Mouse (Mus musculus): ENCODE data around the gene Mrps18c. TPM values are rescaled to one million over a fixed set of nuclear protein-coding genes. Genes with fewer than 3 reads are reported as not detected.

The Mrps18c gene
- total and polyA plus RNA-seq, 3 experiments = 135 TPM; not detected in 1

GRCm38 (mm10) chr5:100822826-100823225 lies 24.4 kb downstream of the Mrps18c start:
- Histone ChIP-seq H3K9ac (ENCODE audit: control insufficient read depth, low read depth, low read length, poor library complexity, severe bottlenecking) (no peak overlapping the region), H3K4me1 (ENCODE audit: control insufficient read depth in 1 of 2, insufficient read depth in 2 of 2, low read length in 2 of 2) (peaks cover 0 to 3% of the 10 kb centered on the region in 2 experiments; a peak in 1 of 4 replicates), H3K36me3 (ENCODE audit: control insufficient read depth in 1 of 2, insufficient read depth in 2 of 2, low read length in 2 of 2) (peaks cover 2 to 12% of the 10 kb centered on the region in 2 experiments; a peak in 3 of 4 replicates), H3K27me3 (ENCODE audit: control insufficient read depth in 1 of 2, insufficient read depth in 2 of 2, low read length in 2 of 2) (no peaks in the 10 kb centered on the region), H3K9me3 (replicated peaks; ENCODE audit: insufficient read depth, low read length) (no peaks in the 10 kb centered on the region), H3K79me2 (ENCODE audit: control insufficient read depth, insufficient read depth, low read length, poor library complexity) (peaks cover 12% of the 10 kb centered on the region), H3K27ac (ENCODE audit: control insufficient read depth, low read depth, low read length) (no peak overlapping the region), H3K4me3 (ENCODE audit: control insufficient read depth in 1 of 2, insufficient read depth in 1 of 2, low read depth in 2 of 2, low read length in 2 of 2) (no peak overlapping the region)
- no peak for DNase-seq (ENCODE audit: low read depth, low spot score)
- TF ChIP-seq ETS1 (IDR thresholded peaks at IDR 0.05; ENCODE audit: low read depth, low read length) (no peak), TCF12 (IDR thresholded peaks at IDR 0.05; ENCODE audit: low read depth, low read length) (0 out of 2 replicates have a peak, but pooled peaks have one; percentile 32), POLR2A (IDR thresholded peaks at IDR 0.05; ENCODE audit: control insufficient read depth in 1 of 2, insufficient read depth in 1 of 2, low read depth in 1 of 2, low read length in 2 of 2, poor library complexity in 1 of 2) (no peak), USF1 (IDR thresholded peaks at IDR 0.05; ENCODE audit: low read depth, low read length) (peak; percentile 36; the same call in 1 of the 2 replicates), TBP (IDR thresholded peaks at IDR 0.05; ENCODE audit: low read depth, low read length) (no peak), UBTF (IDR thresholded peaks at IDR 0.05; ENCODE audit: borderline replicate concordance, insufficient read depth, low read depth, low read length) (no peak)

- no peak for TF ChIP-seq JUND (IDR thresholded peaks at IDR 0.05; ENCODE audit: low read depth, low read length)
- TF ChIP-seq ZC3H11A (IDR thresholded peaks at IDR 0.05; ENCODE audit: low read depth, low read length) = peak; percentile 66
- no peak for TF ChIP-seq NELFE (IDR thresholded peaks at IDR 0.05; ENCODE audit: low read depth, low read length)
- peak; percentile 42 to 64 (median 49) for TF ChIP-seq CTCF (IDR thresholded peaks at IDR 0.05 in 2 of 3, conservative IDR thresholded peaks at IDR 0.05 in 1 of 3; ENCODE audit: control insufficient read depth in 1 of 3, insufficient read depth in 1 of 3, low read depth in 2 of 3, low read length in 3 of 3, poor library complexity in 1 of 3, severe bottlenecking in 1 of 3)
- TF ChIP-seq SMC3 (IDR thresholded peaks at IDR 0.05; ENCODE audit: low read depth, low read length) = peak; percentile 72
- TF ChIP-seq RAD21 (IDR thresholded peaks at IDR 0.05; ENCODE audit: low read depth, low read length) = peak; percentile 65
- TF ChIP-seq POLR2A (IDR thresholded peaks at IDR 0.05; ENCODE audit: control insufficient read depth in 1 of 2, insufficient read depth in 1 of 2, low read depth in 1 of 2, low read length in 2 of 2, poor library complexity in 1 of 2) = no peak
- DNase-seq (ENCODE audit: low read depth, low spot score) = peak; percentile 65
- H3K27me3 ChIP-seq (ENCODE audit: control insufficient read depth in 1 of 2, insufficient read depth in 2 of 2, low read length in 2 of 2) = peaks cover 0 to 6% of the 10 kb centered on the region in 2 experiments
- no peaks in the 10 kb centered on the region; a peak in 1 of 4 replicates for H3K4me1 ChIP-seq (ENCODE audit: control insufficient read depth in 1 of 2, insufficient read depth in 2 of 2, low read length in 2 of 2)
- H3K9me3 ChIP-seq (replicated peaks; ENCODE audit: insufficient read depth, low read length) = no peaks in the 10 kb centered on the region
- H3K9ac ChIP-seq (ENCODE audit: control insufficient read depth, low read depth, low read length, poor library complexity, severe bottlenecking) = no peak overlapping the region
- no peak overlapping the region for H3K4me3 ChIP-seq (ENCODE audit: control insufficient read depth in 1 of 2, insufficient read depth in 1 of 2, low read depth in 2 of 2, low read length in 2 of 2)
- H3K36me3 ChIP-seq (ENCODE audit: control insufficient read depth in 1 of 2, insufficient read depth in 2 of 2, low read length in 2 of 2) = peaks cover 0 to 4% of the 10 kb centered on the region in 2 experiments; a peak in 2 of 4 replicates
- H3K27ac ChIP-seq (ENCODE audit: control insufficient read depth, low read depth, low read length) = no peak overlapping the region
- H3K79me2 ChIP-seq (ENCODE audit: control insufficient read depth, insufficient read depth, low read length, poor library complexity) = no peaks in the 10 kb centered on the region
Measured at GRCm38 (mm10) chr5:100825975-100826374, 27.5 kb downstream of the Mrps18c start.

- H3K36me3 ChIP-seq (ENCODE audit: control insufficient read depth in 1 of 2, insufficient read depth in 2 of 2, low read length in 2 of 2) = no peaks in the 10 kb centered on the region; a peak in 1 of 4 replicates
- no peaks in the 10 kb centered on the region for H3K79me2 ChIP-seq (ENCODE audit: control insufficient read depth, insufficient read depth, low read length, poor library complexity)
- H3K4me3 ChIP-seq (ENCODE audit: control insufficient read depth in 1 of 2, insufficient read depth in 1 of 2, low read depth in 2 of 2, low read length in 2 of 2) = no peak overlapping the region
- peaks cover 0 to 6% of the 10 kb centered on the region in 2 experiments for H3K27me3 ChIP-seq (ENCODE audit: control insufficient read depth in 1 of 2, insufficient read depth in 2 of 2, low read length in 2 of 2)
- no peaks in the 10 kb centered on the region; a peak in 1 of 4 replicates for H3K4me1 ChIP-seq (ENCODE audit: control insufficient read depth in 1 of 2, insufficient read depth in 2 of 2, low read length in 2 of 2)
- H3K27ac ChIP-seq (ENCODE audit: control insufficient read depth, low read depth, low read length) = no peak overlapping the region
- TF ChIP-seq POLR2AphosphoS2 (IDR thresholded peaks at IDR 0.05; ENCODE audit: low read length) (no peak), RAD21 (IDR thresholded peaks at IDR 0.05; ENCODE audit: low read depth, low read length) (no peak), CHD2 (IDR thresholded peaks at IDR 0.05; ENCODE audit: low read length) (no peak)
- DNase-seq (ENCODE audit: low read depth, low spot score) = no peak
- H3K9ac ChIP-seq (ENCODE audit: control insufficient read depth, low read depth, low read length, poor library complexity, severe bottlenecking) = no peak overlapping the region
- H3K9me3 ChIP-seq (replicated peaks; ENCODE audit: insufficient read depth, low read length) = no peaks in the 10 kb centered on the region
Measured at GRCm38 (mm10) chr5:100826531-100826930, 28.1 kb downstream of the Mrps18c start.

Data from MEL (cell line).